Mouse (Mus musculus) heart, embryonic 16.5 days (tissue): ENCODE results near the gene Tet2. TPM values are rescaled to one million over a fixed set of nuclear protein-coding genes. Genes with fewer than 3 reads are reported as not detected.
"Not testable (repeated sequence)": the region's sequence is repeated elsewhere in the genome, so short reads cannot be mapped to it uniquely, and the experiment has no call there.

Experiments used
- ATAC-seq: fragments of 200-750 bp; cut with Nextera tagmentation; replicated peaks from 2 replicates; pipeline ENCODE4 v1.8.0; 2017; ENCODE audit warnings: moderate number of reproducible peaks; ENCODE audit not compliant: insufficient read depth, low FRiP score; ENCODE audit errors: extremely low read depth
- H3K27ac ChIP-seq: fragments of 300-500 bp; sonication (generic); 2 replicates; pipeline ENCODE4 v1.5.1; 2014; ENCODE audit warnings: mild to moderate bottlenecking, low read length, control low read depth, moderate library complexity
- H3K27me3 ChIP-seq: fragments of 300-500 bp; sonication (generic); 2 replicates; pipeline ENCODE4 v1.6.1; 2014; ENCODE audit warnings: low read length, mixed read lengths; ENCODE audit not compliant: control insufficient read depth, insufficient read depth
- H3K36me3 ChIP-seq: fragments of 300-500 bp; sonication (generic); 2 replicates; pipeline ENCODE4 v1.6.1; 2014; ENCODE audit not compliant: control insufficient read depth, insufficient read depth
- H3K4me1 ChIP-seq: fragments of 300-500 bp; sonication (generic); 2 replicates; pipeline ENCODE4 v1.6.1; 2014; ENCODE audit warnings: low read length, mixed read lengths; ENCODE audit not compliant: control insufficient read depth, insufficient read depth
- H3K4me2 ChIP-seq: fragments of 300-500 bp; sonication (generic); 2 replicates; pipeline ENCODE4 v1.6.1; 2014; ENCODE audit warnings: low read depth, mild to moderate bottlenecking, control low read depth, low read length
- H3K4me3 ChIP-seq: fragments of 300-500 bp; sonication (generic); 2 replicates; pipeline ENCODE4 v1.5.1; 2014; ENCODE audit warnings: mild to moderate bottlenecking, control low read depth, low read length
- H3K9ac ChIP-seq: fragments of 300-500 bp; sonication (generic); 2 replicates; pipeline ENCODE4 v1.6.1; 2014; ENCODE audit warnings: low read length, control low read depth
- H3K9me3 ChIP-seq: fragments of 300-500 bp; sonication (generic); replicated peaks from 2 replicates; pipeline ENCODE4 v1.6.1; 2016; ENCODE audit warnings: low read length; ENCODE audit not compliant: control insufficient read depth
- WGBS: fragments of 180-500 bp; shearing (Covaris S2); extraction: QIAGEN DNeasy Blood & Tissue Kit; methylation state at CpG from one replicate; pipeline ENCODE4 v1.1.7; 2014; 5-methylcytosine and 5-hydroxymethylcytosine counted together
- polyA plus RNA-seq: library from polyadenylated mRNA; unstranded; fragments of >200 nt; fragmentation: Nextera tagmentation; extraction: Ambion mirVana; gene quantifications from 2 replicates; pipeline ENCODE4 v1.2.1, GENCODE M21; 2015

Gene Tet2
- polyA plus RNA-seq, 1 experiment from 2014 or later = 11.3 TPM

DNA sequence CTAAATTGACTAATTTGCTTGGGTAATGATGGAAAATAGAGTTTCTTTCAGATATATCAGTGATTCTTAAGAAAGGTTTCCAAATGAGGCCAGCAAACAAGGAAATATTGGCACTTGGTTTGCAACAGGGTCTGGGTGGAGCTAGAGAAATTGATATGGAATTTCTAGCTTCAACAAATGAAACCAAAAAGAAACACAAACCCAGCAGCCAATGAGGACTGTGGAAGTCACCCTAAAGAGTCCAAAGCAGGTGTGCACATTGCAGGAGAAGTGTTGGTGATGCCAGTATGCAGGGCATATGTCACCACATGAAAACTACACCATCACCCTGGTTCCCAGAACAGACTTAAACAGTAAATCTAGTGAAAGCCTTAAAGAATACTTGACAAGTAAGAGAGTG lies 3.9 kb downstream of the Tet2 start:
- H3K9me3 ChIP-seq = 0 out of 2 replicates have a peak, but pooled peaks cover 2% of the 10 kb centered on the region

DNA sequence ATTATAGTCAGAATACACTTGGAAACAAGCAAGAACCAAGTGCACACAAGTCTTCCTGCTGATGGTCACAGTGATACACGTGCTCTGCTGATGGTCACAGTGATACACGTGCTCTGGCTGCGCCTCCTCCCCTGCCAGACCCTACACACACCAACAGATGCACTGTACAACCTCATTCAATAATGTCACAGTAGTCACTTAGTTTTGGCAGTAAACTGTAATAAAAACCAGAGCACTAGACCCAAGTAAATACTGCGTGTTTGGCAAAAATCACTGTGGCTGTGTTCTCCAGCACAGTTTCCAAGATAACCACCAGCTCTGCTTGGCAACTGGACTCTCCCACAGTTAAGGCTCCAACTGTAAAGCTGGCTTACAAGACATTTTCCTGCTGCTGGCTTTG lies 4.9 kb downstream of the Tet2 start:
- H3K4me2 ChIP-seq = no peak overlapping the region
- 0 out of 2 replicates have a peak, but pooled peaks cover 2% of the 10 kb centered on the region for H3K9me3 ChIP-seq
- no peak overlapping the region for H3K9ac ChIP-seq
- no peak for ATAC-seq
- H3K36me3 ChIP-seq = peaks cover 3% of the 10 kb centered on the region; the same call in 1 of the 2 replicates
- H3K27ac ChIP-seq = no peak overlapping the region; the same call in 1 of the 2 replicates
- H3K4me3 ChIP-seq = no peak overlapping the region
- H3K27me3 ChIP-seq = no peaks in the 10 kb centered on the region
- H3K4me1 ChIP-seq = peaks cover 6% of the 10 kb centered on the region
- WGBS = 68% methylated on average over 4 of the region's 4 CpGs

More for the DNA sequence above, 3.9 kb downstream of the Tet2 start:
- Histone ChIP-seq H3K9ac (no peak overlapping the region), H3K4me3 (no peak overlapping the region), H3K27ac (no peak overlapping the region), H3K36me3 (peaks cover 3% of the 10 kb centered on the region; the same call in 1 of the 2 replicates), H3K27me3 (no peaks in the 10 kb centered on the region), H3K4me2 (no peak overlapping the region), H3K4me1 (peaks cover 6% of the 10 kb centered on the region)
- no peak for ATAC-seq

DNA sequence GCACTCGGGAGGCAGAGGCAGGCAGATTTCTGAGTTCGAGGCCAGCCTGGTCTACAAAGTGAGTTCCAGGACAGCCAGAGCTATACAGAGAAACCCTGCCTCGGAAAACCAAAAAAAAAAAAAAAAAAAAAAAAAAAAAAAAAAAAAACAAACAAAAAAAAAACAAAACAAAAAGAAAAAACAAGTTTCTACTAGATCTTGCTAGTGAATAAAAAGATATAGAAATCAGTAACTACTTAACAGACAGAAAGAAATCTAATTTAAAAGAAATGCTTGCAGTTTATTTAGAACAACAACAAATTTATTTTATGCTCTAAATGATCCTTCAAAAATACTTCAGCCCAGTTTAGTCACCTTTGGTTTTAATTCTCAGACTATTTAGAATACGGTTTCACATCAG lies 6.4 kb downstream of the Tet2 start:
- not testable (repeated sequence) for H3K4me3 ChIP-seq, H3K27ac ChIP-seq, H3K9ac ChIP-seq, H3K36me3 ChIP-seq, H3K27me3 ChIP-seq, H3K4me2 ChIP-seq, H3K9me3 ChIP-seq, ATAC-seq
- H3K4me1 ChIP-seq = peaks cover 10% of the 10 kb centered on the region
- over 99% methylated on average over 4 of the region's 4 CpGs for WGBS

DNA sequence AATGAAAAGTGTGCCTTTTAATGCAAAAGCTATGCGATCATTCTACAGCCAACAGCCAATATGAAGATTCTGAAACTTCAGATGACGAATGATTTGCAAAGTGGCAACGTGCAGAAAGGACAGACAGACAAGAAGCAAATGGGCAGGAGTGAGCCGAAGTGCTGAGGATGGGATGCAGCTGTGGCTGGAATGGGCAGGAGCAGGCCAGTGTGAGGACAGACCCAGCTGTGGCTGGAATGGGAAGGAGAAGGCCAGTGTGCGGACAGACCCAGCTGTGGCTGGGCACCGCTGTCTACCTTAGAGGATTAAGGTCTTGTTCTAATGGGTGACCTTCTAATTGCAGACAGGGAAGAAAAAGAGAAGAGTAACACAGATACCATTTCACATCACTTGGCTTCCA lies 9.3 kb downstream of the Tet2 start:
- Histone ChIP-seq H3K9ac (no peak overlapping the region), H3K27ac (no peak overlapping the region), H3K36me3 (peaks cover 3% of the 10 kb centered on the region; the same call in 1 of the 2 replicates), H3K4me1 (peaks cover 16% of the 10 kb centered on the region), H3K4me2 (no peak overlapping the region), H3K9me3 (0 out of 2 replicates have a peak, but pooled peaks cover 2% of the 10 kb centered on the region), H3K27me3 (no peaks in the 10 kb centered on the region), H3K4me3 (no peak overlapping the region)
- WGBS = 75% methylated on average over 6 of the region's 6 CpGs
- ATAC-seq = no peak

DNA sequence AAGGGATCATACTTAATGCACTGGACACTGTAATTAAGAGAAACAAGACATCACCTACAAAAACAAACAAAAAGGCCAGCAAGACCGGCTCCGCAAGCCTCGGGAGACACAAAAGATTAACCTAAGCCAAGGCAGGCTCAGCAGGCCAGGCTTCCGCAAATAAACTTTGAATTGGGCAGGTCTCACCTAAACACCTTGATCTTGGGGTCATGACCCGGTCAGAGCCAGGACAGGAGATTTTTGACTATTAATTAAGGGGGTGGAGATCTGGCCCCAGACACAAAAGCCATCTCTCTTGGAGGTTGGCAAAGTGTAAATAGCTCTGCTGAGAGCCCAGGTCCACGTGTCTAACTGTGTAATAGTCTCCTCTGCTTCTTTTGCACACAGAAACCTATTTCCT lies 10.9 kb downstream of the Tet2 start:
- Histone ChIP-seq H3K9ac (no peak overlapping the region), H3K27ac (peak overlapping the region; percentile 25; the same call in 1 of the 2 replicates), H3K4me2 (0 out of 2 replicates have a peak overlapping the region, but pooled peaks have one; percentile 1), H3K27me3 (no peaks in the 10 kb centered on the region), H3K4me1 (peaks cover 17% of the 10 kb centered on the region), H3K4me3 (no peak overlapping the region), H3K9me3 (0 out of 2 replicates have a peak, but pooled peaks cover 2% of the 10 kb centered on the region), H3K36me3 (peaks cover 3% of the 10 kb centered on the region; the same call in 1 of the 2 replicates)
- no peak for ATAC-seq
- 42% methylated on average over 6 of the region's 6 CpGs for WGBS

DNA sequence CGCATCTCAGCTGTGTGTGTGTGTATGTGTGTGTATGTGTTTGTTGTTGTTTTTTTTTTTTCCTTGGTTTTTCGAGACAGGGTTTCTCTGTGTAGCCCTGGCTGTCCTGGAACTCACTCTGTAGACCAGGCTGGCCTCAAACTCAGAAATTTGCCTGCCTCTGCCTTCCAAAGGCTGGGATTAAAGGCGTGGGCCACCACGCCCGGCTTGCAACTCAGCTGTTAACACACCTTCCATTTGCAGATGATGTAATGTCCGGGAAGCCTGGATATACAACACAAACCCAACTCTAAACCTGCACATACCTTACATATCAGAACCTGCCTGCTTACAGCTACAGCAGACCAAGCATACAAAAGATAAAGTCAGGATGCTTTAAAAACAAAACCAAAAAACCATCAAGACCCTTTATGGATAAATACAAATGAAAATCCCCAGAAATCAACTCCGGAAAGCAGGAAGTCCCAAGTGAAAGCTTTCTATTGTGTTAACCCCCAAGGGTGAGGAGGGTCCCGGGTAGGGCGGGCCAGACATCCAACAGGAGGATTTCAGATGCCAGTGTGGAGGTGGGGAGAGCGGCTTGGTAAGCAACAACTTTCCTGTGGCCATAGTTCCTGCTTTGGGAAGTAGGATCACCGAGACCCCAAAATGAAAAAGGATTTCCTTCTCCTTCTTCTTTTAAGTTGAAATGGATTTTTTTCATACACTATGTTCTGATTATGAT lies 11.5 kb downstream of the Tet2 start:
- H3K36me3 ChIP-seq = no peaks in the 10 kb centered on the region
- no peak overlapping the region for H3K4me3 ChIP-seq
- no peak overlapping the region for H3K27ac ChIP-seq
- H3K9me3 ChIP-seq = no peaks in the 10 kb centered on the region
- H3K9ac ChIP-seq = no peak overlapping the region
- ATAC-seq = no peak
- 0 out of 2 replicates have a peak overlapping the region, but pooled peaks have one; percentile 1 for H3K4me2 ChIP-seq
- 71% methylated on average over 11 of the region's 11 CpGs for WGBS
- no peaks in the 10 kb centered on the region for H3K27me3 ChIP-seq
- H3K4me1 ChIP-seq = peaks cover 17% of the 10 kb centered on the region

DNA sequence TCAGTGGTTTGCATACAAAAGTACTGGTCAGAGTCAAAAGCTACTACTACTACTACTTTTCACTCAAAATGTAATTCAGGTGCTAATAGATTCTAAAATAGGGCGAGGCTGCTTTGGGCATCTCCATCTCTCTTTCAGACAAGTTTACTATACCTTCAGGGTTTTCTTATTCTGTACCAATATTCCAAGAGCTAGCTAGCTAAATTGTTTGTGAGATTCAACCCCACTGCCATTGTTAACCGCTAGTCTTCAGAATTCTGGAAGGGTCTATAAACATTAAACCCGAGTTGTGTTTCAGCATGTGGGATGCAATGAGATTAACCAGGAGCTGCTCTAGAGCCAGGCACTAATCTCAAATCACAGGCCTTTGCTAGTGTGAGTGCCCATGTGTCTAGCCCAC lies 12.1 kb downstream of the Tet2 start:
- H3K27me3 ChIP-seq = no peaks in the 10 kb centered on the region
- no peaks in the 10 kb centered on the region for H3K9me3 ChIP-seq
- 63% methylated on average over 3 of the region's 3 CpGs for WGBS
- no peak overlapping the region for H3K27ac ChIP-seq
- H3K36me3 ChIP-seq = no peaks in the 10 kb centered on the region
- no peak for ATAC-seq
- peaks cover 17% of the 10 kb centered on the region for H3K4me1 ChIP-seq
- no peak overlapping the region for H3K9ac ChIP-seq
- no peak overlapping the region for H3K4me3 ChIP-seq
- H3K4me2 ChIP-seq = no peak overlapping the region

DNA sequence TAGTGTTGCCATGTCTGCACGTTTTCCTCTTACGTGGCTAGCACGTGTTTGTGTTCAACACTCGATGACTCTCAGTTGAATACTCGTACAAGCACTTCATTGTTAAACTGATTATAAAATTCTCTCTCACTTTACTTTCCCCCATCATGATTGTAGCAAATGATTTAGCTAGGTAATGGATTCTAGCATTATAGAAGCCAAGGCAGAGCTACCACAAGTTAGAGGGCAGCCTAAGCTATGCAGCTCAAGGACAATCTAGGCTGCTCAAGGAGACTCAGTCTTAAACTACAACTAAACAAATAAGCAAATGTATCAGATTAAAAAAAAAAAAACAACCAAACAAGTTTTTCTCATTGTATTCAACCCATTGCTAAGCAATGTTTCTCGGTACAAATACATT lies 12.7 kb downstream of the Tet2 start:
- Histone ChIP-seq H3K9ac (no peak overlapping the region), H3K4me1 (peaks cover 17% of the 10 kb centered on the region), H3K27me3 (no peaks in the 10 kb centered on the region), H3K4me2 (no peak overlapping the region), H3K9me3 (no peaks in the 10 kb centered on the region), H3K4me3 (no peak overlapping the region), H3K27ac (no peak overlapping the region), H3K36me3 (no peaks in the 10 kb centered on the region)
- 76% methylated on average over 6 of the region's 6 CpGs for WGBS
- no peak for ATAC-seq

DNA sequence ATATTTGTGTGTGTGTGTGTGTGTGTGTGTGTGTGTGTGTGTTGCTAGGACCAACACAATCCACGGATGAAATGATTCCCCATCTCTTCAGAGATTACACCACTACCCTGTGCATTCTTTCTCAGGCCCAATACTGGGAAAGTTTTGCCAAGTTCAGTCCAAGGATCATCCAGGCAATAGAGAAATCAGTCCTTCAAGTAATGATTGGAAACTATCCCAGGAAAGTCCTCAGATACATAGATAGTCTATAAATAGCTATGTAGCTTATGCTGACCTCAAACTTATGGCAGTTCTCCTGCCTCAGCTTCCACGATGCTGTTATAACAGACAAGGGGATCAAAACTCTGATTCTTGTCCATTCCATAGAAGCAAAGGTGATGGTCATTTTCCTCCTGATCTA lies 13.8 kb downstream of the Tet2 start:
- H3K27ac ChIP-seq = no peak overlapping the region
- no peaks in the 10 kb centered on the region for H3K9me3 ChIP-seq
- H3K36me3 ChIP-seq = no peaks in the 10 kb centered on the region
- WGBS = 33% methylated on average over 2 of the region's 2 CpGs
- no peak for ATAC-seq
- H3K27me3 ChIP-seq = no peaks in the 10 kb centered on the region
- no peak overlapping the region for H3K4me2 ChIP-seq
- H3K4me1 ChIP-seq = peaks cover 17% of the 10 kb centered on the region
- H3K9ac ChIP-seq = no peak overlapping the region
- H3K4me3 ChIP-seq = no peak overlapping the region
